Mouse (Mus musculus): ENCODE measurements at regions not wholly inside any gene's neighbourhood (a gene's known extent, or its start where the extent isn't known, plus 50 kb on each side); places are given as distances from the start of the nearest gene placed in this dataset.

DNA sequence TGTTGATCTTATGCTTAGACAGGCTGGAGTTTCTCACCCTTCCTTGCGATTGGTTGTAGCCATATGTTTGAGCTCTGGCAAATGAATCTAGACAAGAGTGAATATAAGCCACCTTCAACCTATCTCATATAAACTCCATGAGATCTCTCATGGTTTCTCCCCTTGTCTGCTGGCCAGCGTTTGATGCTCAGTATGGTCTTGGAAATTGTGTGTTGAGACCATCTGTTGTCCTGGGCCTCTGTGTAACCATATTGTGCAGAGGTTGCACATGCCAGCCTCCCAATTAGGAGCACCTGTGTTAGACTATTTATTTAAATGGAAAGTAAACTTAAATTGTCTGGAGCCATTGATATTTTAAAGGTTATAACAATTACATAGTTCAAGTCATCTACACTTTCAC, 301.5 kb upstream of the 5930422O12Rik start:
- no peak for TF ChIP-seq ZNF384 (IDR thresholded peaks at IDR 0.05; ENCODE audit: low read depth, low read length)
- TF ChIP-seq ZC3H11A (IDR thresholded peaks at IDR 0.05; ENCODE audit: borderline replicate concordance, low read depth, low read length): no peak

All from ES-E14 (cell line).